Mouse (Mus musculus) liver, embryonic 14.5 days (tissue): ENCODE results near the gene Tmem44.

Experiments
- CTCF ChIP-seq: IDR thresholded peaks from 2 replicates; pipeline ENCODE4 v1.5.1; 2016; ENCODE audit warnings: antibody characterized with exemption, low read depth, control low read depth
- EP300 ChIP-seq: IDR thresholded peaks from 2 replicates; pipeline ENCODE4 v1.6.1; 2016; ENCODE audit warnings: antibody characterized with exemption, low read depth

DNA sequence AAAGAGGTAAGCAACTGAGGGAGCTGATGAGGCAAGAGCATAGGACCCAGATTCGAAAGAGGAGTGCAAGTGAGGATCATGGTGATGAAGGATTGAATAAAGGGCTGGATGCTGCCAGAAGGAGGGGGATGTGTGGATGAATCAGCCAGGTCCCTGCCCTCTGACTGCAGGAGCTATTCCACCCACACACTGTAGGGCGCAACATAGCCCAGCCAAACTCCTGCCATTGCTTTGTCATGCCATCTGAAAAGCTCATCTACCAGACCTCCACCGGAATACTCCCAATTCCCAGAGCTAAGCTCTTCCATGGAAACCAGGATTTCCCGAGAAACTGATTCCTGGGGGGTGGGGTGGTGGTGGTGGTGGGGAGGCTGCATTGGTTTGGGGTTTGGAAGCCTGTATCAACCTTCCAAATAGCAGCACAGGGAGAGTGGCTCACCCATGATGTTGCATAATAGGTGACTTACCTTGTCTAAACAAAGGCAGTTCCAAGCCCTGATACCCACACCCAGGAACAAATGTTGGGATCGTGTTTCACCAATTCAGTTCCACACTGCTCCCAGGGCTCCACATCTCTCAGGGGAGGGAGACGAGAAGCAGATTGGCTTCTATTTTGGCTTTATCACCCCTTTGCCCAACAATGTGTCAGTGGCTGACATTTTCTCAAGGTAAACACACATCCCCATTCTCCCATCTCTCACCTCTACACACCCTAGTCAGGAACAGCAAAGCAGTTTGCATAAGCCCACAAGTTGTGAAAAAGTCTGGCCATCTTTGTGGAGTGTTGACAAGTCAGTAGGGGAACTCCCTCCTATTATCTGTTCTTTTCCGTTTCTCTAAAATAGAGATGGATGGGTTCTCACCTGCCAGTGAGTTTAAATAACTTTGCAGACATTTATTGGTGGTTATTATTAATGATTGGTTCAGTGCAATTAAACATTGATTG, 39.9 kb upstream of the Tmem44 start:
- TF ChIP-seq CTCF (0 out of 2 replicates have a peak, but pooled peaks have one; percentile 10), EP300 (no peak)
